Mouse (Mus musculus) left cerebral cortex, adult 9 months (tissue): Measurements from ENCODE around the gene Taar7e.
A peak's percentile ranks its signal among the peaks of the same experiment; 100 is the strongest.
"Not testable (repeated sequence)": the region's sequence is repeated elsewhere in the genome, so short reads cannot be mapped to it uniquely, and the experiment has no call there.

Source experiments
- DNase-seq, 2 experiments: peaks; one replicate each; pipeline ENCODE4 v3.0.0; 2022; ENCODE audit warnings: low spot score in 2 of 2

Taar7e gene

DNA sequence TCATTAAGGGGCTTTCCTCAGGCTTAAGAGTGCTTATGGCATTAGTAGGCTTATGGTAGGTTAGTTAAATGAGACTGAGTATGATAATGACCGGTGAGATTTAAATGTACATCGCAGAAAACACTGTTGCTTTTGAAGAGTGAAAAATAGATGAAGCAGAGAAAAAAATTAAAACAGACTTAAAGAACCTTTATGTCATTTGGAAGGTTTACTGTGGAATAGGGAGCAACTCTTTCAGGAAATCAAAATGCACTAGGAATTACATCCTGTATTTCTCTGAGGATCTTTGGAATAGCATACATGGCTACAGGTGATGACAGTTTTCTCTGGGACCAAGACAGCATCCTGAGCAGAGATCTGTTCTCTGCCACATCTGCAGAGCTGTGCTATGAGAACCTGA, at the start of gene Taar7e:
Gene Taar7e (plus strand): TSS at position 301 of the 400 bp plus-strand sequence.
- DNase-seq = no peak

DNA sequence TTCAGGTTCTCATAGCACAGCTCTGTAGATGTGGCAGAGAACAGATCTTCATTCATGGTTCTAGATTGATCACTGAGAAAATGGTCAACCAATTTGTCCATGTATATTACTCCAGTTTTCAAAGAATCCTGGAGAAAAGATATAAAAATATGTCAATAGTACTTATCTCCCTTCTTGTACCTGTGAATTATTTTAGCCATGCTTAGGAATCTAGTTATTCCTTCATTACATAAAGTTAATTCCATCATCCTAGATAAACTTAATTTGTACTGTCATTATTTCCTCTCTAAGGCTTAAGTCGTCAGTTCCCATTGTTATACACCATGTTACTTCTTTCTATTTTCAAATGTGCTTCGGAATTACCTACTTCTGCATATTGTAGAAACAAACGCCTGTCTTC, 44.0 kb upstream of the Taar7e start, which contains the start of gene Taar7a:
Gene Taar7a (minus strand): TSS at position 101 of the 400 bp plus-strand sequence.
- no peak for DNase-seq

DNA sequence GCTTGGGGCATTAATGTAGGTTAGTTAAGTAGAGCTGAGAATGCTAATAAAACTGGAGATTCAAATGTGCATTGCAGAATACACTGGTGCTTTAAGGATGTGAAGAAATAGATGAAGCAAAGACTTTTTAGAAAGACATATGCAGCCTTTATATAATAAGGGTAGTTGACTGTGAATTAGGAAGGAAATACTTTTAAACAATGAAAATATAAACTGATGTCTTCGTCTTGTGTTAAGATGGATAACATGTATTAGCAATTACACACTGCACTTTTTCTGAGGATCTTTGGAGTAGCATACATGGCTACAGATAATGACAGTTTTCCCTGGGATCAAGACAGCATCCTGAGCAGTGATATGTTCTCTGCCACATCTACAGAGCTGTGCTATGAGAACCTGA, 37.8 kb upstream of the Taar7e start, which contains the start of gene Taar7b:
Gene Taar7b (plus strand): TSS at position 301 of the 400 bp plus-strand sequence.
- no peak for DNase-seq

DNA sequence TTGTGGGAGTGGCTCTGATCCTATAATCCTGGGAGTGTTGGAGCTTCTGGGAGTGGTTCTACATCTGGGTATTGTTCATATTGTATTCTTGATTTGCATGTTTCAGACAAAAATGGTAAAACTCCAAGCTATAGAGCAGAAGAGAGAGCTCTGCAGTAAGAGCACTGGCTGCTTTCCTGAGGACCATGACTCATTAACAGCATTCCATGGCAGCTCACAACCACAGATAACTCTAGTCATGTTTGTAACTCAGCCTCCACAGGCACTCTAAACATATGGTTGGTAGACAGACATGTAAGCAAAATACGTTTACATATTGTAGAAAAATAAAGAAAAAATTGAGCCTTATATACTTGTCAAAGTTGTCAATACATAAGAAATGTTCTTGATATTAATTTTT, 31.0 kb upstream of the Taar7e start:
- no peak for DNase-seq

DNA sequence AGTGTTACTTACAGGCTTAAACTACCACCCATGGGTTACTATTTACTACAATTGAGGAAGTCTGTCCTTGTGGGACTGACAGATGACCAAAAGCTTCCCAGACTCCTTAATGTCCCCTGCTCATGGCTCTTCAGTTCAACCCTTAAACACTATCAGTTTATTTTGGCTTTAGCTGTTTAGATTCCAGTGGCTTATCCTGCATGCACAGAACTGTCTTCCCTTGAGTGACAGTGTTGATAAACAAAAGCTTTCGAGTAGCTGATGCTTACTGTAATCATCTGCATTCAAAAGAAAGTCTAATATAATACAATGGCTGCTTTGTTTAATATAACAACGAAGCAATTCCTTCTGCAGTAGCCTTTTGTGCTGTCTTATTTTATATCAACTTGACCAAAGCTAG, 30.4 kb upstream of the Taar7e start:
- DNase-seq = no peak

DNA sequence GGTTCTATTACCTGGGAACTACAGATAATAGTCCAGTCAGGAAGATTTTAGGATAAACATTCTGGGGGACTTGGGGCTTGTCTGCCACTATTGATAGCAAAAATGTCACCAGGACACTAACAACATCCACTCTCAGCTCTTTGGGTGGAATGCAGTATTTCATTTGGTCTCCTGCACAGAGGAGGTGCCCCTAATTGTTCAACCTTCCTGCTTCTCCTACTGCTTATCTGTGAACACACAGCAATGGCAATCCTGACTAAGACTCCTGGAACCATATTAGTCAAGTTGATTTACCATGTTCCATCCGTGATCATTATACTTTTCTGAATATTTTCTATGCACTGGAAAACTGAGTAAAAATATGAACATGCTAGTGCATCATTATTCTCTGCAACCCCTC, 29.3 kb upstream of the Taar7e start:
- DNase-seq = no peak

DNA sequence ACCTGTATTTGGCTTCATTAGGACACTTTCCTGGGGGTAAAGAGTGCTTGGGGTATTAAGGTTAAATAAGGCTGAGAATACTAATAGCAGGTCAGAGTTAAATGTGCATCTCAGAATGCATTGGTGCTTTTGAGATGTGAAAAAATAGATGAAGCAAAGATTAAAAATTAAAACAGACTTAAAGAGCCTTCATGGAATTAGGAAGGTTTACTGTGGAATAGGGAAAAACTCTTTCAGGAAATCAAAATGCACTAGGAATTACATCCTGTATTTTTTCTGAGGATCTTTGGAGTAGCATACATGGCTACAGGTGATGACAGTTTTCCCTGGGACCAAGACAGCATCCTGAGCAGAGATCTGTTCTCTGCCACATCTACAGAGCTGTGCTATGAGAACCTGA, 10.5 kb upstream of the Taar7e start, which contains the start of gene Taar7d:
Gene Taar7d (plus strand): TSS at position 301 of the 400 bp plus-strand sequence.
- no peak for DNase-seq

DNA sequence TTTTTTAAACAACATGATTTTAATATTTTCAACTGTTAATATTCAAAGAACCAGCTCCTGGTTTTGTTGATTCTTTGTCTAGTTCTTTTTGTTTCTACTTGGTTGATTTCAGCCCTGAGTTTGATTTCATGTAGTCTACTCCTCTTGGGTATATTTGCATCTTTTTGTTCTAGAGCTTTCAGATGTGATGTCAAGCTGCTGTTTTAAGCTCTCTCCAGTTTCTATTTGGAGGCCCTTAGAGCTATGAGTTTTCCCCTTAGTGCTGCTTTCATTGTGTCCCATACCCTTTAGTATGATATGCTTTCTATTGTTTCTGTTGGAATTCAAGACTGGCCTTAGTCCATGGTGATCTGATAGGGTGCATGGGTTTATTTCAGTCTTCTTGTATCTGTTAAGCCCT, 6.1 kb upstream of the Taar7e start:
- DNase-seq = no peak

DNA sequence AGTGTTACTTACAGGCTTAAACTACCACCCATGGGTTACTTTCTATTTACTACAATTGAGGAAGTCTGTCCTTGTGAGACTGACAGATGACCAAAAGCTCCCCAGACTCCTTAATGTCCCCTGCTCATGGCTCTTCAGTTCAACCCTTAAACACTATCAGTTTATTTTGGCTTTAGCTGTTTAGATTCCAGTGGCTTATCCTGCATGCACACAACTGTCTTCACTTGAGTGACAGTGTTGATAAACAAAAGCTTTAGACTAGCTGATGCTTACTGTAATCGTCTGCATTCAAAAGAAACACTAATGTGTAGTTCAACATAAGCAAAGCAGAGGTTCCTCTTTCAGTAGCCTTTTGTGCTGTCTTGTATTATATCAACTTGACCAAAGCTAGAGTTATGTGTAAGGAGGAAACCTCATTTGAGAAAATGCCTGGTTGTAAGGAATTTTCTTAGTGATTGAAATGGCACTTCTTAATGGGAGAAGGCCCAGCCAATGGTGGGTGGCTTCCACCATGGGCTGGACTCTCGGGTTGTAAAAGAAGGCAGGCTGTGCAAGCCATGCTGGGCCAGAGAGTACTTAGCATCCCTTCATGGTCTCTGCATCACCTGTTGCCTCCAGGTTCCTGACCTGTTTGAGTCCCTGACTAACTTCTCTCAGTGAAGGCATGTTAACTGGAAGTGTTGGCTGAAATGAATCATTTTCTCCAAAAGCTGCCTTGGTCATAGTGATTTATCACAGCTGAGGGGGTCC, 2.9 kb downstream of the Taar7e start:
- no peak for DNase-seq

DNA sequence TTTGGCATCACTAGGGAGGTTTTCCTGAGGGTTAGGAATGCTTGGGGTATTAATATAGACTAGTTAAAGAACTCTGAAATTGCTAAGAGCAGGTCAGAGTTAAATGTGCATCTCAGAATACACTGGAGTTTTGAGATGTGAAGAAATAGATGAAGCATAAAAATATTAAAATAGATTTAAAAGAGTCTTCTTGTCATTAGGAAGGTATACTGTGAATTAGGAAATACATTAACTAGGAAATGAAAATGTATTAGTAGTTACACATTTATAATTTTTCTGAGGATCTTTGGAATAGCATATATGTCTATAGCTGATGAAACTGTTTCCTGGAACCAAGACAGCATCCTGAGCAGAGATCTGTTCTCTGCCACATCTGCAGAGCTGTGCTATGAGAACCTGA, 11.8 kb downstream of the Taar7e start, which contains the start of gene Taar7f:
Gene Taar7f (plus strand): TSS at position 301 of the 400 bp plus-strand sequence.
- no peak for DNase-seq

DNA sequence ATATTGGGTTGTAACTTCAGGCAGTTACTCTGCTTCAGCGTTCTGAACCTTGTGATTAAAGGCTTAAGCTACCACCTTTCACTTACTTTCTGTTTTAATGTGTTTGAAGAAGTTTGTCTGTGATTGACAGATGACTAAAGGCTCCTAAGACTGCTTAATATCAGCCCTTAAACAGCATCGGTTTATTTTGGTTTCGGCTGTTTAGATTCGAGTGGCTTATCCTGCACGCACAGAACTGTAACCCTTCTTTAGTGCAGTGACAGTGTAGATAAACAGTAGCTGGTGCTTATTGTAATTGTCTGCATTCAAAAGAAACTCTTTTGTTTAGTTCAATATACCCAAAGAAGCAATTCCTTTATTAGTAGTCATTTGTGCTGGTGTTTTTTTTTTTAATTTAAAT, 14.6 kb downstream of the Taar7e start:
- no peak for DNase-seq

DNA sequence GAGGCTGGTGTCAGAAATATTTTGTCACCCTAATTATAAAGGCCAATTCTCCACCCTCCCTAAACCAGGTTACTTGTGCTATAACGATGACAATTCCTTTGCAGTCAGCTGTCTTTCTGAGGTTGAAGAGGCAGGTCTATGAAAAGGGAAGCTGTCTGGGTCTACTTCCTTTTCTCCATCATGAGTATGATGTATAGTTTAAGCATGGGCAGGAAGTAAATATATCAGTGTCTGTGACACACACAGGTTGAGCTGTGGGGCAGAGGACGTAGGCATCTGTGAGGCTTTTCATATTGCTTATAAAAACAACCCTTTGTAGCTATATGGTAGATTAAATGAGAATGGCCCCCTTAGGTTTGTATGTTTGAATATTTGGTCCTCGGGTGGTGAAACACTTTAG, 21.6 kb downstream of the Taar7e start:
- DNase-seq = no peak

DNA sequence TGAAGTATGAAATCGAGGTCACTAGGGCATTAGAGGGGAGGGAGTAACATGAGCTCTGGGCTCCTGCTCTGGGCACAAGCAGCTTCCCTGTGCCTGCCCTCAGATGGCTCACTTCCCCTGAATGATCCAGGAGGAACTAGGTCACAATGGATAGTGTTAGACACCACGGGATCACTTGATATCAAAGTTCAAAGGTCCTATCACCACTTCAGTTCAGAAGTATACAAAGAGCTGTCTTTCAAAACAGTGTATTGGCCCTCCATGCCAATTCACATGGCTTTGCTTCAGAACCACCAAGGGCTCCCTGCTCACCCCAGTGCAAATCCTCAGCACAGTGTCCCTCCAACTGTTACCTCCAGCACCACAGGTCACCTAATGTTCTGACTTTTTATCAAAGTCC, 37.3 kb downstream of the Taar7e start:
- not testable (repeated sequence) for DNase-seq

DNA sequence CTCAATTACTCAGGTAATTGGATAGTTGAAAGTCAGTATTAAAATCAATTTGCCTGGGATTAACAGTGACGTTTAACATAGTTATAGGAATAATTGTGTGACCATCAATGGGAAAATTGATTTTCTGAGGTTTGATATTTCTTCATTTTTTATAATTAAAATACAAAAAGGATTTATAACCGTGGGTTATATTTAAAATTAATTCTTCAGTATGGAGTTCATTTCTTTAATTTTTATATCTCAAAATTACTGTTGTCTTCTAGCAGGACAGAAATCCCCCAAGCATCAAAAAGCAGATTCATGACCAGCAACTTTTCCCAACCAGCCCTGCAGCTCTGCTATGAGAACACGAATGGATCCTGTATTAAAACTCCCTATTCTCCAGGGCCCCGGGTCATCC, 38.8 kb downstream of the Taar7e start, which contains the start of gene Taar8a:
Gene Taar8a (plus strand): TSS at position 301 of the 400 bp plus-strand sequence.
- DNase-seq = not testable (repeated sequence)

DNA sequence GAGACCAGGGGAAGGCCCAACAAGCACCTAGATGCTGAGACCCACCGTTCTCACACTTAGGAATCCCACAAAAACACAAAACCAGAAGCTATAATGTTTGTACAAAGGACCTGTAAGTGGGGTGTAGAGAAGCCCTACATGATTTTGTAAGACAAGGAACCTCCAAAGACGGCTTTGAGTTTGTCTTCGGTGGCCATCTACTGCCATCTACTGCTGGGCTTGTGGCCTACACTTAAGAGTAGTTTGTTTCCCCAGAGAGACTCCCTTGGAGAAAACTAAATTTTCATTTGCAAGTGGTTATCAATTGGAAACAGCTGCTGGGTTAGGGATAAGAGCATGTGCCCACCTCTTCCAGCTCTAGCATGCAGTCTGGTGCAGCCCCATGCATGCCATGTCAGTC, 42.8 kb downstream of the Taar7e start:
- DNase-seq = peak in 1 of 2 experiments; percentile 45

DNA sequence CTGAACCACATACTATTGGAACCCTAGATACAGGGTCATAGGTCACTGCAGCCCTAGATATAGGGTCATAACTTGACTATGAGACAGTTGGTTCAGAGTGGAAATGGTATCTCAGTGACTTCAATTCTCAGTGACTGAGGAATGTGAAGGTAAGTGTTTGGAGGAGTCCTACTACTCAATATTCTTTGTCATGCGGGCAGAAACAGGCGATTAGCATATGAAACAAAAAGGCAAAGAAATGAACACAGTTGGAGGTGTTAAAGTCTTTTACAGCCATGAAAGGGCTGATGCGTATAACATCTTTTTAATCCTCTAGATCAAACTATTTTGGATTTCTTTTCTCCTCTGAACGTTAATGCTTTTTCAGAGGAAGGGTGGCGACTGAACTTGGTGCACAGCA, 48.5 kb downstream of the Taar7e start:
- no peak for DNase-seq

DNA sequence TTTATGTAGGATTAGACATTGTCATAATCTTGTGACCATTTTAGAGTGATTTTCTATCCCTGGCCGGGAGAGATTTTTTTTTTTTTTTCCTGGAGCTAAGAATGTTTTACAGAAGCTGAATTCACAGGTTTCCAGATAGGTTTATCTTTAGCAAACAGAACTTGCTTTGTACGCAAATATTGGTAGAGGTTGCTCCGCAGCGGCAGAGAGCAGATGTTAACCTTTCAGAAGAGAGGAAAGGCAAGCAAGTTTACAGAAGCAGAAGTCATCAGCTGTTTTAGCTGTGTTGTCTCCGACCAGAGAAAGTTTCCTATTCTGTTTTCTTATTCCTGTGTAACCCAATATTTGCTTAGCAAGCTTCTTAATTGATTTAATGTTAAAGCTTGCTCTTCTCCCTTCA, 49.1 kb downstream of the Taar7e start:
- DNase-seq = no peak

DNA sequence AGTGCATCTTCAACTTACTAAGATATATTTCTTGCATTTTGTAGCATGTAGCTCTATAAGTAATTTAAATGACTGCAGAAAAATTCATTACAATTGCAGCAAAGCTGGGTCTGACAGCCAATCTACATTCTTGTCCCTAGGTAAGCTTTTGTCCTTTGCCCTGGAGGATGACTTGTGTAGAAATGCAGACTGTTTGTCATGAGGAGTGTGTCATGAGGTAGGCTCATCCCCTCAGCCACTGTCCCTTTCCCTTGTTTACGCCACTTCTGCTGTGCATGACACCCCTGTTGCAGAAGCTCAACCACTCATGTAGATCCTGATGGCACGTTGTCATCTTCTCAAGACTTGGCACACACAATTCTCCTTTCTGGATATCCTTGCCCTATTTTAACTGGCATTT, 49.8 kb downstream of the Taar7e start:
- DNase-seq = no peak
